Mouse (Mus musculus): ENCODE measurements around the gene Rnls.

GRCm38 (mm10) chr19:33102783-33103139 is 289.3 kb downstream of the Rnls start:
- no peak for TF ChIP-seq CTCF (IDR thresholded peaks at IDR 0.05; ENCODE audit: control insufficient read depth, insufficient read depth, low read length)
- TF ChIP-seq POLR2A (IDR thresholded peaks at IDR 0.05; ENCODE audit: borderline replicate concordance, control insufficient read depth, low read depth, low read length) = no peak

Data from bone marrow, adult 2 months (tissue).